Mouse (Mus musculus) E14TG2a.4 (cell line): ENCODE data around the gene Prr14.
"Not testable (repeated sequence)": the region's sequence is repeated elsewhere in the genome, so short reads cannot be mapped to it uniquely, and the experiment has no call there.

ENCODE experiments used
- H3K27me3 ChIP-seq: 2 replicates; pipeline ENCODE4 v1.6.1; 2014; ENCODE audit warnings: low read length, control low read depth; ENCODE audit not compliant: insufficient read depth
- H3K36me3 ChIP-seq: 2 replicates; pipeline ENCODE4 v1.6.1; 2014; ENCODE audit warnings: low read length, control low read depth; ENCODE audit not compliant: insufficient read depth
- H3K4me1 ChIP-seq: replicated peaks from 2 replicates; pipeline ENCODE4 v1.6.1; 2014; ENCODE audit warnings: low read depth, low read length, control low read depth
- H3K4me3 ChIP-seq: replicated peaks from 2 replicates; pipeline ENCODE4 v1.5.1; 2014; ENCODE audit warnings: mild to moderate bottlenecking, low read length
- H3K9me3 ChIP-seq: 2 replicates; pipeline ENCODE4 v1.6.1; 2014; ENCODE audit warnings: low read length, control low read depth
- CTCF ChIP-seq: conservative IDR thresholded peaks from 2 replicates; pipeline ENCODE4 v1.5.1; 2014; ENCODE audit warnings: low read length
- NANOG ChIP-seq: IDR thresholded peaks from 2 replicates; pipeline ENCODE4 v1.6.1; 2014; ENCODE audit warnings: borderline replicate concordance, low read length, mixed read lengths
- POU5F1 ChIP-seq: IDR thresholded peaks from 2 replicates; pipeline ENCODE4 v1.6.1; 2014; ENCODE audit warnings: low read length, borderline replicate concordance

Prr14 gene

GRCm38 (mm10) chr7:127443976-127444375 lies 15.4 kb upstream of the Prr14 start:
- Histone ChIP-seq H3K27me3 (peaks cover 20% of the 10 kb centered on the region), H3K4me1 (peaks cover 34% of the 10 kb centered on the region), H3K36me3 (peaks cover 36% of the 10 kb centered on the region), H3K9me3 (no peaks in the 10 kb centered on the region), H3K4me3 (peak overlapping the region; percentile 74)
- TF ChIP-seq NANOG (no peak), POU5F1 (no peak), CTCF (no peak)

GRCm38 (mm10) chr7:127448521-127449300 lies 10.7 kb upstream of the Prr14 start, which contains the start of gene Zfp689:
Gene Zfp689 (minus strand): TSS chr7:127449158.
- TF ChIP-seq POU5F1 (no peak), NANOG (no peak), CTCF (no peak)
- peaks cover 59% of the 10 kb centered on the region for H3K36me3 ChIP-seq
- H3K4me3 ChIP-seq = peak within 1 kb of the TSS; percentile 99
- no peaks in the 10 kb centered on the region for H3K9me3 ChIP-seq
- H3K27me3 ChIP-seq = peaks cover 20% of the 10 kb centered on the region
- H3K4me1 ChIP-seq = peaks cover 58% of the 10 kb centered on the region

- peaks cover 8% of the 10 kb centered on the region for H3K27me3 ChIP-seq
- TF ChIP-seq POU5F1 (no peak), NANOG (no peak), CTCF (no peak)
Observed at GRCm38 (mm10) chr7:127449966-127450365, 9.4 kb upstream of the Prr14 start.

GRCm38 (mm10) chr7:127453056-127453455 lies 6.4 kb upstream of the Prr14 start:
- Histone ChIP-seq H3K27me3 (no peaks in the 10 kb centered on the region), H3K9me3 (peaks cover 23% of the 10 kb centered on the region), H3K36me3 (peaks cover 69% of the 10 kb centered on the region), H3K4me1 (peaks cover 43% of the 10 kb centered on the region), H3K4me3 (no peak overlapping the region)
- no peak for TF ChIP-seq CTCF

More at GRCm38 (mm10) chr7:127449966-127450365, 9.4 kb upstream of the Prr14 start:
- Histone ChIP-seq H3K4me3 (peak overlapping the region; percentile 99), H3K4me1 (peaks cover 52% of the 10 kb centered on the region), H3K36me3 (peaks cover 52% of the 10 kb centered on the region), H3K9me3 (no peaks in the 10 kb centered on the region)

- Histone ChIP-seq H3K4me1 (peaks cover 34% of the 10 kb centered on the region), H3K4me3 (no peak overlapping the region), H3K36me3 (peaks cover 80% of the 10 kb centered on the region), H3K27me3 (no peaks in the 10 kb centered on the region), H3K9me3 (peaks cover 39% of the 10 kb centered on the region)
- TF ChIP-seq CTCF (no peak), POU5F1 (no peak), NANOG (no peak)
Observed at GRCm38 (mm10) chr7:127454905-127455304, 4.5 kb upstream of the Prr14 start.

- Histone ChIP-seq H3K4me1 (peaks cover 12% of the 10 kb centered on the region; the same call in 1 of the 2 replicates), H3K9me3 (peaks cover 75% of the 10 kb centered on the region), H3K36me3 (peaks cover 76% of the 10 kb centered on the region)
- H3K4me3 ChIP-seq, H3K27me3 ChIP-seq: not testable (repeated sequence)
Observed at GRCm38 (mm10) chr7:127458371-127459122, 864 bp upstream of the Prr14 start.

- Histone ChIP-seq H3K27me3 (no peaks in the 10 kb centered on the region), H3K4me3 (no peak overlapping the region), H3K9me3 (peaks cover 99% of the 10 kb centered on the region), H3K36me3 (peaks cover 62% of the 10 kb centered on the region), H3K4me1 (peaks cover 3% of the 10 kb centered on the region)
- TF ChIP-seq NANOG = peak; percentile 36
- no peak for TF ChIP-seq POU5F1
Observed at GRCm38 (mm10) chr7:127465191-127465590, 5.8 kb downstream of the Prr14 start.

GRCm38 (mm10) chr7:127465670-127466069 lies 6.3 kb downstream of the Prr14 start:
- peaks cover 58% of the 10 kb centered on the region for H3K36me3 ChIP-seq
- H3K4me3 ChIP-seq = not testable (repeated sequence)

GRCm38 (mm10) chr7:127466606-127467005 lies 7.2 kb downstream of the Prr14 start:
- no peak for TF ChIP-seq CTCF
- TF ChIP-seq POU5F1 = no peak
- no peak for TF ChIP-seq NANOG
- Histone ChIP-seq H3K27me3 (no peaks in the 10 kb centered on the region), H3K4me1 (peaks cover 7% of the 10 kb centered on the region), H3K4me3 (no peak overlapping the region), H3K9me3 (peaks cover 88% of the 10 kb centered on the region), H3K36me3 (peaks cover 48% of the 10 kb centered on the region)

More at GRCm38 (mm10) chr7:127465670-127466069, 6.3 kb downstream of the Prr14 start:
- not testable (repeated sequence) for H3K4me1 ChIP-seq, H3K27me3 ChIP-seq
- H3K9me3 ChIP-seq = peaks cover 97% of the 10 kb centered on the region
